Mouse (Mus musculus) gastrocnemius, adult 2 months (tissue): ENCODE measurements around the gene Tmem164. TPM values are rescaled to one million over a fixed set of nuclear protein-coding genes. Genes with fewer than 3 reads are reported as not detected.

ENCODE experiments used
- DNase-seq: peaks from one replicate; pipeline ENCODE4 v3.0.0; 2022
- H3K27ac ChIP-seq: fragments of 200-600 bp; 2 replicates; pipeline ENCODE4 v1.8.1; 2022; ENCODE audit warnings: mild to moderate bottlenecking
- H3K4me3 ChIP-seq: fragments of 200-600 bp; 2 replicates; pipeline ENCODE4 v1.8.1; 2022; ENCODE audit warnings: mild to moderate bottlenecking, moderate library complexity
- CTCF ChIP-seq: fragments of 200-600 bp; IDR thresholded peaks from 2 replicates; pipeline ENCODE4 v1.8.1; 2022; ENCODE audit warnings: antibody characterized with exemption, mild to moderate bottlenecking, moderate library complexity
- intact Hi-C: fragments of 180-260 bp; cut with DNase I; formaldehyde crosslinking; loops from one replicate; pipeline ENCODE4 v1.15.1; 2025
- total RNA-seq, 2 experiments: library from RNA; stranded (reverse); gene quantifications; 2 replicates each; pipeline ENCODE4 v1.2.3; 2021

The Tmem164 gene
- total RNA-seq, 2 experiments from 2014 or later, result 1.7 to 2.9 TPM

DNA sequence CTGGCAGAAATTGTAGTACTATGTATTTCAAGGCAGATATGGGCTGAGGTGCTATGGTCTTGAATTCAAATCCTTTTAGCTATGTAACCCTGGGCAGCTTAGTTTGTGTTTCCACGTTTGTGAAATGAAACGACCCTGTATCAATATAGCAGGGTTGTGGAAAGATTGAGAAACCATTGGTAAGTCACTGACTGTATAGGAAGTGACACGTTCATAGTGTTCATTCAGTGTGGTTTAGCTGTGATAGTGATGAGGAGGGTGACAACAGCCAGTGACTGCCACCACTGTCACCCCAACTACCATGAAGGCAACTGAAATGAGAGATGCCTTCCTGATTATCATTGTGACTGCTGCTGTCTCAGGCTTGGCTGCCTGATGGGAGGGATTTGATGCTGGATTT, 13.7 kb downstream of the Tmem164 start:
- TF ChIP-seq CTCF, result no peak
- intact Hi-C loops, result no loop called here
- H3K4me3 ChIP-seq, result no peak overlapping the region
- no peak overlapping the region for H3K27ac ChIP-seq
- DNase-seq, result no peak

DNA sequence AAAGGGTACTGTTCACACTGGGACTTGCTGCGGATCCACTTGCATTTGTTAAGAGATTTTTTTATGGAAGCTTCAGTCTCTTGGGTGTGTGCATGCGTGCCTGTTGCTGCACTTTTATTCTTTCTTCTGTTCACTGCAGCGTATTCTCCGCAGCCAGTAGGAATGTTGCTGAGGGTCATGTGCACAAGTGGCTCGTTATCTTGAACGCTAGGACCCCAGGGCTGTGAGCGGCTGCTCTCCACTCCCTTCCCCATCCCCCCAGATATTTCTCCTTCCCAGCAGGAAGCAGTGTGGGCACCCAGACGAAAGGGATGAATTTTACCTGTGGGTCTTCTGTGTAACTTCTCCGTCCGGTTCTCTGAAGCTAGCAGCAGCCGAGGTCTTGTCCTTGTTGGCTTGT, 15.6 kb downstream of the Tmem164 start:
- H3K27ac ChIP-seq, result no peak overlapping the region
- no peak for TF ChIP-seq CTCF
- no peak for DNase-seq
- no peak overlapping the region for H3K4me3 ChIP-seq
- intact Hi-C loops, result no loop called here

DNA sequence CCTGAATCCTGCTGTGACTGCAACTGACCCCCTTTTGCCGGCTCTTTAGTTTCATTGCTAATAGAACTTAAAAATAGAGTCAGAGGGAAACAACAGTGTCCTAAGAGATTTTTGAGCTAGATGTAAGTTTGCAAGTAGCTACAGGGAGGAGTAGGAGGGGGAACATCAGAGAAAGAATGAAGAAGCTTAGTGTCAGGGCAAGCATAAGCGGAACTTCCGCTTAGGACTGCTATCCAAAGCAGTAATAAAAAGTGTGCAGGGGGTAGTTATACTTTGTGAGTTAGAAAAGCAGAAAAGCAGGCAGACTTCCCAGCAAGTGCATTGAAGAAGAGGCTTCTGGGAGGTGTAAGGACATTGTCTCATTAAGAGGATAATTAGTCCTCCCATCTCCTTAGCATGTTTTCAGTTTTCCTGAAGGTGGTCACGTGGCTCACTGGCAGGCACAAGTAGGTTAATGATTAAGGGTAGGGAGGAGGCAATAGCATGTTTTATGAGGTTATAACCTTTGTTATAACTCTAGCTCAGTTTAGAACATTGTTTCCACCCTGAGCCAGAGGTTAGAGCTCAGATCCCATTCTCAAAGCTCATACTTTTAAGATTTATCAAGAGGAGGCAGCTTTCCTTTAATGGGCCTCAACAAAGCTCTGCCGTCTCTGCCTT, 16.5 kb downstream of the Tmem164 start:
- Histone ChIP-seq H3K27ac (peak overlapping the region; percentile 24; the same call in 1 of the 2 replicates), H3K4me3 (no peak overlapping the region)
- no peak for TF ChIP-seq CTCF
- DNase-seq, result no peak
- intact Hi-C loops, result no loop called here

DNA sequence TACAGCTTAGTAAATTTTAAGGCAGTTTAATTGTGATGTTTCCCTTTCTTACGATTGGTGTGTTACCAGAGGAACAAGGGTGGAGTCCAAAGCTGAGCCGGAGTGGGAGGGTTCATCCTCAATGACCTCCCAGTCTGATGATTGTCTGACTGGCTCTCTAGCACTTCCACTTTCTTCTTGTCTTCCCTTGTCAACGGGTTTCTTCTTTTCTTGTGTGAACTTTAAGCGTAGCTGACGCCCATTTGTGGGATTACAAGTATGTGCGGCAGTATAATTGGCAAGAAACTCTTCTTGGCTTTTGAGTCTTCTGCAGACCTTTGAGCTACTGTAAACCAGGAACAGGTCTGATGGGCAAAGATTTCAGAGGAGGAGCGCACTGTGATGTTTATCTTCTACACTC, 17.0 kb downstream of the Tmem164 start:
- H3K4me3 ChIP-seq, result no peak overlapping the region
- no peak overlapping the region for H3K27ac ChIP-seq
- intact Hi-C loops, result no loop called here

DNA sequence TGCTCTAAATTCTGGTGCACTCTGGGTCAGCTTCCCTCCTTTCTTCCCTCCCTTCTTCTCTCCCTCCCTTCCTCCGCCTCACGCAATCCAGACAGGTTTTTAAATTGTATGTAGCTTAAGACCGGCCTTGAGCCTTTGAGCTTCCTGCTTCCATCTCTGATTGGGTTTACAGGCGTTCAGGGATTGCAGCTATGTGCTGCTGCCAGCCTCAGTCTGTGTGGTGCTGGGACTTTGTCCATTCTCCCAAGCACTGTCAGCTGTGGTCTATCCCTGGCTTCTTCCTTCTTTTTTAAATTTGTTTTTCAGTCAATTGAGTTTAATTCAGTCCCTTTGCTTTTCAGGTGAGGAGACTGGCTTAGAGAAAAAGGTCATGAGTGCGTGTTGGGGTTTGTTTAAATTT, 20.9 kb downstream of the Tmem164 start:
- H3K27ac ChIP-seq, result no peak overlapping the region; the same call in 1 of the 2 replicates
- DNase-seq, result peak; percentile 16
- intact Hi-C loops, result no loop called here
- no peak overlapping the region for H3K4me3 ChIP-seq
- TF ChIP-seq CTCF, result no peak

More for the DNA sequence above, 17.0 kb downstream of the Tmem164 start:
- DNase-seq, result no peak
- no peak for TF ChIP-seq CTCF

DNA sequence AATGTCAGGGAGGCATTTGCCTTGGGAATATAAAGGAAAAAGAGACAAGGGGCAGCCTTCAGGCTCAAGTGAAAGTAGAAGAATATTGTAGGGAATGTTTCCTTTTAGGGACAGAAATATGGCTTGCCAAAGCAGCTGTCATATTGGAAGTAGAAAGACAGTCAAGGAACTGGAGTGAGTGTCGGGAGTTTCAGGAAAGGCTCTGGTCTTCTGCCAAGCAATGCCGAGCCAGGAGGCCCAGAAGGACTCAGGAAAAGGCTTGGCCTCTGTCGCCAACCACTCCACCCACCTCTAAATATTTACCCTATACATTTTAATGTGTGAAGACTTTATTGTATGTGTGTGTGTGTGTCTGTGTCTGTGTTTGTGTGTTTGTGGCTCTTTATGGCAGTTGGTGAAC, 21.4 kb downstream of the Tmem164 start:
- intact Hi-C loops, result no loop called here
- TF ChIP-seq CTCF, result no peak
- no peak overlapping the region for H3K4me3 ChIP-seq
- H3K27ac ChIP-seq, result no peak overlapping the region; the same call in 1 of the 2 replicates
- peak; percentile 24 for DNase-seq

DNA sequence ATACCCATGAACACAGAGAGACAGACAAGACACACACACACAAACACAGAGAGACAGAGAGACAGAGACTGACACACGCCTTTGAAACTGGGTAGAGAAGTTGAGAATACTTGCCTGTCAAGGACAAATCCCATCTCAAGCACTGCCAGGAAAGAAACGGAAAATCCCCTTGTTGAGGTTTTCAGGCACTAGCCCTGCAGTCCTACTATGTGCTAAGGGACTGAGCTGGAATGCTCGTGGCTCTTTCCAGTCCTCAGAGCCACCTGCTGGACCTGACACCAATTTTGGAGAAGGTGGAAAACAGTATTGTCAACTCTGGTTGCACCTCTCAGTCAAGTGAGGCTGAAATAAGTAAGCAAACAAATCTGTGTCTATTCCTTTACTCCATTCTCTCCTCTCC, 22.7 kb downstream of the Tmem164 start:
- intact Hi-C loops, result no loop called here
- Histone ChIP-seq H3K4me3 (no peak overlapping the region), H3K27ac (no peak overlapping the region)
- DNase-seq, result no peak
- no peak for TF ChIP-seq CTCF

DNA sequence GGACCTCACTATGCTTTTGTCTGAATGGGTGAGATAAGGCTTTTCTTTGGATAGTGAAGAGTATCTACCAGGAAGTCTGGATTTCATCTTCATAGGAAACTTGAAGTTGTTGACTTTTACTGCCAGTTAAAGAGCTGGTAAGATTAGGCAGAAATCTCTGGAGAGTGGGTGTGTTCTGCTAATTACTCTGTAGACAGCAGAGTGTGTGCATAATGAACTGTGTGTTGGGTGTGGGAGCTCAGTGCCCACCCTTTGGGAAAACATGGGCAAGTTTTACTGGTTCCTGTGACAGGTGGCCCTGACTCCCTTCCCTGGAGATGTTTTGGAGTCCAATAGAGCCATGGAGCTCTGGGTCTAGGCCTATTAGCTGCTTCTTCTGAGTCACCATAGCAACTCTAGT, 27.1 kb downstream of the Tmem164 start:
- Histone ChIP-seq H3K27ac (no peak overlapping the region), H3K4me3 (no peak overlapping the region)
- intact Hi-C loops, result no loop called here
- DNase-seq, result no peak
- no peak for TF ChIP-seq CTCF

DNA sequence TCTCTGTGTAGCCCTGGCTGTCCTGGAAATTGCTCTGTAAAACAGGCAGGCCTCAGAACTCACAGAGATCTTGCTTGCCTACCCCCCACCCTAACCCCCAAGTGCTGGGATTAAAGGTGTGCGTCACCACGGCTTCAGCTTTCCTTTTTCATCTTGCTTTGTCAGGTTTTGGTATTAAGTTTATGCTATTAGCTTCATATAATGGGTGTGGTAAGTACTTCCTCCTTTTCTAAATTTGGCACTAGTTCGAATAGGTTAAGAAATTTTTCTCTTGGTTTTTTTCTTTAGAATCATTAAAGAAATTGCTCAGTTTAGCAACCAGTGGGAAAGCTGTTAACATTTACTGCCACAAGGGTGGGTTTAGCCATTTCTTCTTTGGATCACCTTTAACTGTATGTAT, 34.8 kb downstream of the Tmem164 start:
- H3K27ac ChIP-seq, result no peak overlapping the region
- no peak for DNase-seq
- intact Hi-C loops, result no loop called here
- no peak overlapping the region for H3K4me3 ChIP-seq
- no peak for TF ChIP-seq CTCF

DNA sequence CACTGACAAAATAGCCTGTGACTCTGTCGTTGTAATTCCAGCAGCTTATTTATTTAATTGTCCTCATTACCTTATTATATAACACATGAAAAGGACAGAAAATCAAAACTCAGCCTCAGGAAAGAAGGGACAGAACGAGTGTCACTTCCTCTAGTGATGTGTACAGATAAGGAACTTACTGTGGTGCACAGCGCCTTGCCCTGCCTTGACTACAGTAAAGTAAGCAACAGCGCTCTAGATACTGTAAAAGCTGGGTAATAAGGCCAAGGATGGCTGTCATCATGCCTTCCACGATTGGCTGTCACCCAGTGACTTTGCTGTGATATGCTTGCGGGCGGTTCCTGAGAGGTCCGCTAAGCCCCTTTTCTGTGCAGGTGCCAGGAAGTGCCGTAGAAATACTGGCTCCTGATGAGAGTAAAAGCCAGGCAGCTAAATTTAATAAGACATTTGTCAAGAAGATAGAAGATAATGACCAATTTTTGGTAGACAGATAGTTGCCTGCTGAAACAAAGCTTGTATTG, 36.8 kb downstream of the Tmem164 start:
- no peak for TF ChIP-seq CTCF
- H3K27ac ChIP-seq, result no peak overlapping the region
- DNase-seq, result no peak
- intact Hi-C loops, result no loop called here
- H3K4me3 ChIP-seq, result no peak overlapping the region

DNA sequence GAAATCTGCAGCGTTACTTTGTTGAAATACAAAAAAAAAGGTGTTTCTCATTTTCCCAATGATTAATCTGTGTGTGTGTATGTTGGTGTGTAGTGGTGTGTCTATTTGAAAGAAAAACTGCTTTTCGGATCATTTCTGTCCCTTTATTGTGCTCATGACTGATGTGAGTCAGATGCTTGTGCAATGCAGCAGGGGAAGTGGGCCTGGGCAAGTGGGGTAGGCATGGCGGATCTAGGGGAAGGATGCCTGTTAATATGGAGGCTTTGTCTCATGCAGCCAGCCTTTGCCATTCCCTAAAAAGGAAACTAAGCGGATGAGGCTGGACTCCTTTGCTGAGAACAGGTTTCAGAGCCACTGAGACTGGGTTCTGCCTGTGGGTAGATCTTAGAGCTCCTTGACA, 37.6 kb downstream of the Tmem164 start:
- DNase-seq, result no peak
- intact Hi-C loops, result no loop called here
- TF ChIP-seq CTCF, result no peak
- no peak overlapping the region for H3K4me3 ChIP-seq
- no peak overlapping the region for H3K27ac ChIP-seq

DNA sequence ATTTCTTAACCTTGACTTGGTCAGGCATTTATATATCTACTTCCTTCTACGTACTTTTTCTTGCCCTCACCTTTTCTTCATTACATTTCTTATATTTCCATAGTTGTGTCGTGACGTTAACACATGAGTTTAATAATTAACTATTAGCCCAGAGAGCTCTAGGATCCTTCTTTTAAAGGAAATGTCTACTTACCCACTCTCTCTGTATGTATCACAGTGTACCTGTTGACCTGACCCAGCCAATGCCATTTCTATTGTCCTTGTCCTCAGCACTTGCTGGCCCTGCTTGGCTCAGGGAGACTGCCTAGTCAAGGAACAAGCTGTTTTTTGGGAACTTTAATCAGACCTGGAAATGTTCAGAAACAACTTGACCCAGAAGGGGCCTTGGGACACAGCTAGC, 40.7 kb downstream of the Tmem164 start:
- H3K27ac ChIP-seq, result no peak overlapping the region
- no peak for DNase-seq
- no peak for TF ChIP-seq CTCF
- intact Hi-C loops, result no loop called here
- H3K4me3 ChIP-seq, result no peak overlapping the region

DNA sequence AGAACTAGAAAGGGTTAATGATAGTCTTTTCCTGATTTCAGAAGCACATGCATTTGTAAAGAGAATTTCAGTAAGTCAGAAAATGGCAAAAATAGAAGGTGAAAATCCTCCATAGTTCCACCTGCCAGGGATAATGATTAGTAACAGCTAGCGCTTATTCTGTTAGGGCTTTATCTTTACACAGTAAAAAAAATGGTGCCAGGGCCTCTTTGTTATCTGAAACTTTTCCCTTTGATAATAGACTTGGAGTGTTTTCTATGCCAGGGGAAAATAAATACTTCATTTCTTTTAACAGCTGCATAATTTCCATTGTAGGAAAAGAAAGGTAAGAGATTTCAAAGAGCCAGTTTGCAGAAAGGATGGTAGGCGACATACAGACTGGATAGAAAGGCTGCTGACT, 43.0 kb downstream of the Tmem164 start:
- H3K4me3 ChIP-seq, result no peak overlapping the region
- intact Hi-C loops, result no loop called here
- no peak for DNase-seq
- H3K27ac ChIP-seq, result no peak overlapping the region
- no peak for TF ChIP-seq CTCF

DNA sequence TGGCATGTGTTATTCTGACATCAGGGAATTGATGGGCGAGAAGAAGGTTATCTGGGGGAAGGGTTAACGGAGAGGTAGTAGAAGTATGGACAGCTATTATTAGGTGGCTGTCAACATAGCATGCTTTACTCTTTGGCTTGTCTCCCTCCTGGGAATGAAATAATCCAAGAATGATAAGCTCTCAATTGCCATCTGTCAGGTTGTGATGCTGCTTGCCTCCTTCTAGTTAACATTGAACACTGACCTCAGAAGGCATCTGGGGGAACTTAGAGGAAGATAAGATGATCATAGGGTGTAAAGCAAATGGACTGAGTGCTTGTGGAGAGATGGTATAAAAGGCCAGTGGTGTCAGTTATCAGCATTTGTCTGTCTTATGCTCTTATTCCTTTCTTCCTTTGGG, 44.4 kb downstream of the Tmem164 start:
- TF ChIP-seq CTCF, result no peak
- no peak overlapping the region for H3K27ac ChIP-seq
- no peak overlapping the region for H3K4me3 ChIP-seq
- DNase-seq, result no peak
- intact Hi-C loops, result no loop called here
